Mouse (Mus musculus) cerebellum, adult 9-11 months (tissue): ENCODE results near the gene Iyd.

Experiments used
- DNase-seq: peaks from one replicate; pipeline ENCODE4 v3.0.0; 2022

Iyd gene

DNA sequence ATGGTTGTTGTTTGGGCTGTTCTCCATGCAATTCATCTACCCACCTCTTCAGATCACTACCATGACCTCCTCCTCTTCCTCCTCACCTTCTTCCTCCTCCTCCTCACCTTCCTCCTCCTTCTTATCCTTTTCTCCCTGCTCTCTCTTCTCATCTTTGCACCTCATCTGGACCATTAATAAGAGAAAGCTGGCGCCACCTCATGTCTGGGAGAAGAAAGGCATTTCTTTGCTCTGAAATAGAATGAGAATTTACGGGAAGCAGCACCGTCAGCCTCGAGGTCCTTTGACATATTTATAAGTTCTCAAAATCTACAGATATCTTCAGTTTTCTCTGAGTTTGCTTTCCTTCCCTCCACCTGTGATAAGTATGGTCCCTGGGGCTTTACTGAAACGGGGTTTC lies 15.1 kb downstream of the Iyd start:
- no peak for DNase-seq

DNA sequence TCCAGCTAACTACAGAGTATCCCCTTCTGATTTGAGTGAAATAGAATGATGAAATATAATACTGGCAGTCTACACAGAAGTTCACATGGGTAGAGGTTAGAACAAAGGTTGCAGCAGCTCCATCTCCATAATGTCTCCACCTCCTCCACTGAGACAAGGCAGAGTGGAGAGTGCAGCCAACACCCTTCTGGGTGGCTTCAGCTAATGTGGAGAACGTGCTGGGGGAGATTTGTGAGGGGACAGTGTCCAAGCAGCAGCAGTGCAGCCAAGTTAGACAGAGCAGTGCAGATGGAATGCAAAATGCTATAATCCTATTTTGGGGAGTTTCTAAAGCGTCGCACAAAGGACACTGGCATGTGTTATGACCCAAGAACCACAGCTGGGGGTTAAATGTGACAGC lies 16.5 kb downstream of the Iyd start:
- no peak for DNase-seq

DNA sequence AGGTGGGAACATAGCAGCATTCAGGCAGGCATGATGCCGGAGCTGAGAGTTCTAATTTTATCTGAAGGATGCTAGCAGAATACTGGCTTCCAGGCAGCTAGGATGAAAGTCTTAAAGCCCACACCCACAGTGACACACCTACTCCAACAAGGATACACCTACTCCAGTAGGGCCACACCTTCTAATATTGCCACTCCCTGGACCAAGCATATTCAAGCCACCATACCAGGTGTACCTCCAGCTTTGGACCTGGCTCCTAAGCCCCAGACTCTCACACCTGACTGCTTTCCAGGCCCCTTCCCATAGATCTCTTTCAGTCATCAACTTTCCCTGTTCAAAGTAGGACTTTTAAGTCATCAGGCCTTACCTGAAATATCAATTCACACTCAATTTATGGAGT lies 19.1 kb downstream of the Iyd start:
- no peak for DNase-seq

DNA sequence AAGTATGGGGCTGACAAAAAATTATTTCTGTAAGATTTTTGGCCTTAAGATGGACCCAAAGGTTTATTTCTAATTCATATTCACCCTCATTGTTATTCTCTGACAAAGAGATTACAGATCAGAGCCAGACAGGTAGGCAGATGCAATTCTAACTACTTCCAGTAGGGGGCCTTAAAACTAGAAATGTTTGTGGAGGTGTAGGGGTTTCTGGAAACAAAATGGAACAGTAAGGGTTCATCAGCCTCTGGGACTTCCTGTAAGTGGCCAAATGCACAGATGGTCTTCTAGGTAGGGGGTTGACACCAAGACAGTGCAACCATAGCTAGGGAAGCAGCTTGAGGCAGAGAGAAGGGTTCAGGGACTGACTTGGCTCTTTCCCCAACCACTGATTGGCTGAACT lies 22.1 kb downstream of the Iyd start:
- DNase-seq: peak; percentile 14

GRCm38 (mm10) chr10:3565126-3565525 lies 25.1 kb downstream of the Iyd start:
- no peak for DNase-seq

DNA sequence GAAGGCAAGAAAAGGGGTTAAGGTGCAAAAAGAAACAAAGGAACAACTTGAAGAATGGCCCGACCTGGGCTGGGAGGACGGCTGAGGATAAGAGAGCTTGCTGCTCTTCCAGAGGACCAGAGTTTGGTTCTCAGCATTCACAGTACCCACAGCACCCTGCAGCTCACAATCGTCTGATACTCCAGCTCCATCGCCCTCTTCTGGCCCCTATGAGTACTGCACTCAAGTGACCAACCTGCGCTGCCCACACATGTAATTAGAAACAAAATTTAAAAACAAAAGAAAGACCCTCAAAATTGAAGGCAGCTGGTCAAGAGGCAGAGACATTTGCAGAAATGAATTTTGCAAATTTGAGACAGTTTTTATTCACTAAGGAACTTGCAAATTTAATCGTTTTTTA lies 27.8 kb downstream of the Iyd start:
- no peak for DNase-seq

DNA sequence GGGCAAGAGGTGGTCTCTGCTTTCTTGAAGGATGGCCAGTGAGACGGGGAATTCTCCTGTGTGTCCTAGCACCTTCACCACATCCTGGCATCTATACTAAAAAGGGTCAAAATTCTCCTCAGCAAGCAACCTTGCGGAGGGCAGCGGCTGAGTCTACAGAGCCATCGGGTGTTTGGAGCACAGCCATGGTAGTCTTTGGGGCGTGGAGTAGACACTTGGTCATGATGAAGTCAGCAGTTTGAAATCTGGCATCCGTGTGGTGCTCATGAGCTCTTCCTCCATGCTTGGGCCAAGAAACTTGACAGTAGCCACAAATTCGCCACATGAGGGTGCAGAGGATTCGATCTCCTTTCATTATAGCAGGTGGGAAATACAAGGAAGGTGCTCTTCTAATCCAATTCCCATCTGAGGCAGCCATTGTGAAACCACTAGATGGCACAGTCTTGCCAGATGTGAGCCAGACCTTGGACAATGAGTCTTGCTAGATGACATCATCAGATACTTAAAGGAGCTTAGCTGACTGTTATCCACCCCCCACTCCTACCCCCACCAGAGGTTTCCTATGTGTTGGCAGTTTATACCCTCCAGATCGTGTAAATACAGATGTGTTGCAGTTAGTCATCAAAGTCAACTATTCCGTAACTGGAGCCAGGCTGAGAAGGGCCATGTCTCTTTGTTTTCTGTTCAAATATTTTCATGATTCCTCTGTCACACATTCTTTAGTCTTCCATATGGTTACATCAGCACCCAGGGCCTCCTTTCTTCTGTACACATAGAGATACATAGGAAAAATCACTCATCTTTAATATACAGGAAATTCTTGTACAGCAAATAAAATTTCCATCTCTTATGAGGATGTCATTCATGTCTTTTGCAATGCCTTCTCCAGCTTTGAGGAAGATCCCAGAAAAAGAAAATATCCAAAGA lies 32.9 kb downstream of the Iyd start:
- DNase-seq: no peak

- no peak for DNase-seq
These were observed 34.0 kb downstream of the Iyd start for GRCm38 (mm10) chr10:3573905-3574500.

DNA sequence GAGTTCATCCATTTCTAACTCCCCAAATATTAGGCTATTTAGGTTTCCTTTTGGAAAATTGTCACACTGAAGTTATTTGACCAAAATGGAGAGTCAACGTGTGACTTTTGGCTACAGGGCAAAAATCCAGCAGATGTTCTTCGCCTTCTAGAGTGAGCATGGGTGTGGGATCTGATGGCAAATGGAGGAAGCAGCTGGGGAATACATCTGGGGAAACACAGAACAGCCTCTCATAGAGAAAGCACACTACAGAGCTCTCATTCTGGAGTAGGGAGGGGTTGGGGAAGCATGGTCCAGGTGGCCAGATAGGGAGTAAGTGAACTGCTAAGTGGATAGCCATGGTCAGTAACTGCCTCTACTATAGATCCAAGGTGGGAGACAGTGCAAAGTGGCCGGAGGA lies 50.6 kb downstream of the Iyd start:
- DNase-seq: no peak

GRCm38 (mm10) chr10:3591790-3592189 lies 51.8 kb downstream of the Iyd start:
- no peak for DNase-seq

DNA sequence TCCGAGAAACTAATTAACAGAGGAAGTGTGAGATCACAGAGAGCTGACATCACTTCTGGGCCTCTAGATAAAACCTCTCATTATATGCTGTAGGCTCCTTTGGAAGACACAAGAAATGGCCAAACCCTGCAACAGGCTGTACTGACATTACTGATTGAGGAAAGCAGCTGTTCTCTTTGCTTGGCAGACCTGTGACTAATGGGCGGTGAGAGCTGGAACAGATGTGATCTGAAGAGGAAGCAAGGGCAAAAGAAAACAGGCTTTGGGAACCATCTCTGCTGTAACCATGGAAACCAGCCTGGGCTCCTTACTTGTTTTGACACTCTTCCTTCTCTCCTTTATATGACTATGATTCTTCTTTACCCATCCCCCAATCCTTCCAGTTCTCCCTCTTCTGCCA lies 56.7 kb downstream of the Iyd start:
- DNase-seq: no peak

GRCm38 (mm10) chr10:3597760-3598159 lies 57.7 kb downstream of the Iyd start:
- DNase-seq: no peak
